Mouse (Mus musculus) heart, embryonic 13.5 days (tissue): ENCODE data around the gene Col23a1. TPM values are rescaled to one million over a fixed set of nuclear protein-coding genes. Genes with fewer than 3 reads are reported as not detected.
"Not testable (repeated sequence)": the region's sequence is repeated elsewhere in the genome, so short reads cannot be mapped to it uniquely, and the experiment has no call there.

Source experiments
- ATAC-seq: fragments of 200-750 bp; cut with Nextera tagmentation; 2 replicates; pipeline ENCODE4 v1.8.0; 2017; ENCODE audit warnings: moderate TSS enrichment; ENCODE audit not compliant: insufficient number of reproducible peaks, low FRiP score, low TSS enrichment; ENCODE audit errors: extremely low read depth
- H3K27ac ChIP-seq: fragments of 300-500 bp; sonication (generic); replicated peaks from 2 replicates; pipeline ENCODE4 v1.5.1; 2015; ENCODE audit warnings: moderate library complexity, mild to moderate bottlenecking, inconsistent platforms
- H3K27me3 ChIP-seq: fragments of 300-500 bp; sonication (generic); replicated peaks from 2 replicates; pipeline ENCODE4 v1.6.1; 2015; ENCODE audit warnings: mild to moderate bottlenecking, inconsistent platforms
- H3K36me3 ChIP-seq: fragments of 300-500 bp; sonication (generic); 2 replicates; pipeline ENCODE4 v1.6.1; 2015; ENCODE audit warnings: mild to moderate bottlenecking, inconsistent platforms
- H3K4me1 ChIP-seq: fragments of 300-500 bp; sonication (generic); 2 replicates; pipeline ENCODE4 v1.6.1; 2015; ENCODE audit warnings: inconsistent platforms
- H3K4me2 ChIP-seq: fragments of 300-500 bp; sonication (generic); 2 replicates; pipeline ENCODE4 v1.6.1; 2015; ENCODE audit warnings: inconsistent platforms, mild to moderate bottlenecking, moderate library complexity
- H3K4me3 ChIP-seq: fragments of 300-500 bp; sonication (generic); 2 replicates; pipeline ENCODE4 v1.5.1; 2015; ENCODE audit warnings: moderate library complexity, mild to moderate bottlenecking, inconsistent platforms
- H3K9ac ChIP-seq: fragments of 300-500 bp; sonication (generic); 2 replicates; pipeline ENCODE4 v1.6.1; 2015; ENCODE audit warnings: inconsistent platforms, mild to moderate bottlenecking, moderate library complexity
- H3K9me3 ChIP-seq: fragments of 300-500 bp; sonication (generic); 2 replicates; pipeline ENCODE4 v1.6.1; 2016; ENCODE audit warnings: inconsistent platforms
- WGBS: fragments of 180-500 bp; shearing (Covaris S2); methylation state at CpG from one replicate; pipeline ENCODE4 v1.1.7; 2015; ENCODE audit warnings: mixed read lengths; 5-methylcytosine and 5-hydroxymethylcytosine counted together
- polyA plus RNA-seq: library from polyadenylated mRNA; unstranded; fragments of >200 nt; fragmentation: Nextera tagmentation; extraction: Ambion mirVana; gene quantifications from 2 replicates; pipeline ENCODE4 v1.2.1, GENCODE M21; 2015

Col23a1 gene
- polyA plus RNA-seq, 1 experiment from 2014 or later: 9.9 TPM

DNA sequence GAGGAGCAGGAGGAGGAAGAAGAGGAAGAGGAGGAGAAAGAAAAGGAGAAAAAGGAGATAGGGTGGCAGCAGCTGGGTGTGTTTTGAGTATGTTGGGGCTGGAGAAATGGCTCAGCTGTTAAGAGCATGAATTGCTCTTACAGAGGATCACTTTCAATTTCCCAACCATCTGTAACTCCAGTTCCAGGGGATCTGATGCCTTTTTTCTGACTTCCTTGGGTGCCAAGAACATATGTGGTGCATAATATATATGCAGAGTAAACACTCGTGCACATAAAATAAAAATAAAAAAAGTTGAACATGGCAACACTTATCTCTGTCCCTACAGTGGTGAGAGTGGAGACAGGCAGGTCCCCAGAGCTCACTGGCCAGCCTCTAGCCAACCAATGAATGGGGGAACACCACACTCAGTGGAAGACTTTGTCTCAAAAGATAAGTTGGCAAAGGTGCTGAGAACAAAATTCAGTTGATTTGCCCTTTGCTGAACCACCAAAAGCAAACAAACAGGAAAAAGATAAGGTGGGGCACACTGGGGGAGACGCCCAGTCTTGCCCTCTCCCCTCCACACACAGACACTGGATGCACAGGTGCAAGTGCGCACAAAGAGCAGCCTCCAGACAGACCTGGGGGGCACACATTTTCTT lies 319.7 kb downstream of the Col23a1 start:
- no peak overlapping the region for H3K4me3 ChIP-seq
- no peak overlapping the region for H3K4me2 ChIP-seq
- H3K9me3 ChIP-seq: no peaks in the 10 kb centered on the region
- no peaks in the 10 kb centered on the region for H3K27me3 ChIP-seq
- WGBS: 61% methylated on average over 3 of the region's 3 CpGs
- peaks cover 18% of the 10 kb centered on the region for H3K4me1 ChIP-seq
- ATAC-seq: no peak
- no peak overlapping the region for H3K9ac ChIP-seq
- H3K27ac ChIP-seq: no peak overlapping the region
- peaks cover 12% of the 10 kb centered on the region for H3K36me3 ChIP-seq

DNA sequence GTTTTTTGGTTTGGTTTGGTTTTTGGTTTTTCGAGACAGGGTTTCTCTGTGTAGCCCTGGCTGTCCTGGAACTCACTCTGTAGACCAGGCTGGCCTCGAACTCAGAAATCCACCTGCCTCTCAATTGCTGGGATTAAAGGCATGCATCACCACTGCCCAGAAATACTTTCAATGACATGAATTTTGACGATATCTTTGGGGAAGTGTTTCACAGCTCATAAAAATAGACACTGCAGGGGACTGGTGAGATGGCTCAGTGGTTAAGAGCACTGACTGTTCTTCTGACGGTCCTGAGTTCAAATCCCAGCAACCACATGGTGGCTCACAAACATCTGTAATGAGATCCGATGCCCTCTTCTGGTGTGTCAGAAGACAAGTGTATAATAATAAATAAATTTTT lies 320.2 kb downstream of the Col23a1 start:
- not testable (repeated sequence) for H3K4me3 ChIP-seq, H3K4me2 ChIP-seq, H3K27ac ChIP-seq, H3K9me3 ChIP-seq, ATAC-seq, H3K36me3 ChIP-seq, H3K9ac ChIP-seq, H3K27me3 ChIP-seq
- 73% methylated on average over 5 of the region's 5 CpGs for WGBS
- H3K4me1 ChIP-seq: peaks cover 17% of the 10 kb centered on the region

DNA sequence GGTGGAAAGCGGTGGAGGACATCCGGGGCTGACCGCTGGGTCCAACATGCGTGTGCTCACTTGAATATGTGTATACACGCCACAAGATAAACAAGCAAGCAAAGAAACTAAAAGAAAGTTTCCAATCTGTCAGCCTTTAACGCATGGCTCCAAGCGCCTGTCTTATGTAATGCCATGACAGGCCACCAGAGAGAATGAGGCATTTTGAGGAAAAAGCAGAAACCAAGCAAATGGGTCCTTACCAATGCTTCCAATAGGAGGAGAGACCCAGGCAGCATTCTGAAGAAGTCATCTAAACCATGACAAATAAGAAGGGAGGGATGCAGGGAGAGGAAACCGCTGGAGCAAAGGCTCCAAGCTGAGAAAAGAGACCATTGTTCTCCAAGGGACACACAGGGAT lies 324.5 kb downstream of the Col23a1 start:
- H3K9me3 ChIP-seq: no peaks in the 10 kb centered on the region
- H3K4me1 ChIP-seq: peaks cover 20% of the 10 kb centered on the region
- H3K36me3 ChIP-seq: no peaks in the 10 kb centered on the region
- H3K27ac ChIP-seq: no peak overlapping the region
- H3K9ac ChIP-seq: no peak overlapping the region
- H3K4me2 ChIP-seq: no peak overlapping the region
- ATAC-seq: no peak
- H3K27me3 ChIP-seq: no peaks in the 10 kb centered on the region
- 77% methylated on average over 8 of the region's 8 CpGs for WGBS
- H3K4me3 ChIP-seq: no peak overlapping the region

DNA sequence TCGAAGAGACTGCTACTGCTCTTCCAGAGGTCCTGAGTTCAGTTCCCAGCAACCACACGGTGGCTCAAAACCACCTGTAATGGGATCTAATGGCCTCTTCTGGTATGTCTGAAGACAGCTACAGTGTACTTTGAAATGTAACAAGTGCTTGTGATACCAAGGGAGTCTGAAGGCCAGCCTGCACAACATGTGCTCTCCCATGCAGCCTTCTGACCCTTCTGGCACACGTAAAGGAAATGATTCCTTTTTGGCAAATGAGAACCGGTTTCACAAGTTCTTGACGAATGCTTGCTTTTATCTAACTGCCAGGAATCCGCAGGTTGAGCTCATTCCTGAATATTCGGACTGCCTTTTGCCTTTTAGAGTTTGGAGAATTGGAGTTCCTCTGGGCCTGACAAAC lies 325.4 kb downstream of the Col23a1 start:
- no peak for ATAC-seq
- H3K4me1 ChIP-seq: peaks cover 22% of the 10 kb centered on the region
- peak overlapping the region; percentile 52 for H3K4me3 ChIP-seq
- peak overlapping the region; percentile 81 for H3K4me2 ChIP-seq
- no peaks in the 10 kb centered on the region for H3K9me3 ChIP-seq
- H3K9ac ChIP-seq: peak overlapping the region; percentile 83
- H3K27me3 ChIP-seq: no peaks in the 10 kb centered on the region
- no peaks in the 10 kb centered on the region for H3K36me3 ChIP-seq
- H3K27ac ChIP-seq: peak overlapping the region; percentile 84
- WGBS: 37% methylated on average over 7 of the region's 7 CpGs

DNA sequence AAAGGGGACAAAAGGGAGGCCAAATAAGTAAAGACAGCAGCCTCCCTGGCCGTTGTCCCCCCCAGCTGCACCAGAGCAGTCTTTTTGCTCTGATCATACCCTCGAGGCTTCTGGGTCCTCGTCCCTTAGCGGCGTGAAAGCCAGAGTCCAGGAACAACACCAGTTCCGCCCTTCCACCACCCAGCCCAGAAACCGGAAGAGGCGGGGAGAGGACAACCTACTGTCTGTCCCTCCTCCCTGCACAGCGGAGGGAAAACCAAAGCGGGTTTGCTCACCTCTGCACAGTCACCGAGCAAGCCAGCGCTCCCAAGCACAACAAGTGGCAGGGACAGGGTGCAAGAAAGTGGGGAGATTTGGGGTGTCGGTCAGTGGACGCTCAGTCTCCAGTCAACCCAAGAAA lies 325.9 kb downstream of the Col23a1 start:
- Histone ChIP-seq H3K9ac (peak overlapping the region; percentile 83), H3K4me3 (peak overlapping the region; percentile 52), H3K4me1 (peaks cover 27% of the 10 kb centered on the region), H3K4me2 (peak overlapping the region; percentile 81), H3K9me3 (no peaks in the 10 kb centered on the region), H3K27me3 (no peaks in the 10 kb centered on the region), H3K27ac (peak overlapping the region; percentile 84), H3K36me3 (no peaks in the 10 kb centered on the region)
- WGBS: 2% methylated on average over 14 of the region's 14 CpGs
- ATAC-seq: 0 out of 2 replicates have a peak, but pooled peaks have one; percentile 51

DNA sequence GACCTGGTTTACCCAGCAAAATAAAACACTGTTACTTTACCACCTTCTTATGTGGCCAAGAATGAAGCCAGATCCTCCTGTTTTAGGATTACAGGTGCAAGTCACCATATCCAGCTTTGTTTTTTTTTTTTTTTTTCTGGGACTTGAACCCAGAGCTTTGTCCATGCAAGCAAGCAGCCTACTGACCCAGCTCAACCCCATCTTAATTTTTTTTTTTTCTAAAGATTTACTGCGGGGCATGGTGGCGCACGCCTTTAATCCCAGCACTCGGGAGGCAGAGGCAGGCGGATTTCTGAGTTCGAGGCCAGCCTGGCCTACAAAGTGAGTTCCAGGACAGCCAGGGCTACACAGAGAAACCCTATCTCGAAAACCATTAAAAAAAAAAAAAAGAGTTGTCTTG lies 326.4 kb downstream of the Col23a1 start:
- not testable (repeated sequence) for H3K27me3 ChIP-seq, H3K27ac ChIP-seq, ATAC-seq, H3K9me3 ChIP-seq, H3K36me3 ChIP-seq
- Histone ChIP-seq H3K4me1 (peaks cover 32% of the 10 kb centered on the region), H3K4me2 (peak overlapping the region; percentile 81), H3K9ac (peak overlapping the region; percentile 83), H3K4me3 (peak overlapping the region; percentile 52)
- 93% methylated on average over 7 of the region's 7 CpGs for WGBS

DNA sequence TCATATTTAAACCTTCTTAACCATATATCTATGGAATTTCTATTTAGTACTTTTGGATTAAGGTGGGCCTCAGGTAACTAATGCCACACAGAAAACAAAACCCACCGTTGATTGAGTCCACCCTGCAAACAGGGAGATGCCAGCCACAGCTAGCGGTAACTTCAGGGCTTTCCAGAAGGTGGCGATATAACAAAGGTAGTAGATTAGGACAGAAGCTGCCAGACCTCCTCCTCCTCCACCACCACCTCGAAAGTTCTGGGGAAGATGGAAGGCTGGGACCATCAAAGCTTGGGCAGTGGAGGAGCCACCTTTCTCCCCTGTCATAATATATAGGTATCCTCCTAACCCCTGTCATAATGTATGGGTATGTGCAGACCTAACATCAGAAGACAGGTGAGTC lies 328.0 kb downstream of the Col23a1 start:
- Histone ChIP-seq H3K9me3 (no peaks in the 10 kb centered on the region), H3K36me3 (peaks cover 16% of the 10 kb centered on the region), H3K4me1 (peaks cover 39% of the 10 kb centered on the region), H3K27ac (no peak overlapping the region), H3K4me2 (no peak overlapping the region), H3K9ac (no peak overlapping the region), H3K27me3 (no peaks in the 10 kb centered on the region), H3K4me3 (no peak overlapping the region)
- WGBS: 5% methylated on average over 4 of the region's 4 CpGs
- no peak for ATAC-seq

DNA sequence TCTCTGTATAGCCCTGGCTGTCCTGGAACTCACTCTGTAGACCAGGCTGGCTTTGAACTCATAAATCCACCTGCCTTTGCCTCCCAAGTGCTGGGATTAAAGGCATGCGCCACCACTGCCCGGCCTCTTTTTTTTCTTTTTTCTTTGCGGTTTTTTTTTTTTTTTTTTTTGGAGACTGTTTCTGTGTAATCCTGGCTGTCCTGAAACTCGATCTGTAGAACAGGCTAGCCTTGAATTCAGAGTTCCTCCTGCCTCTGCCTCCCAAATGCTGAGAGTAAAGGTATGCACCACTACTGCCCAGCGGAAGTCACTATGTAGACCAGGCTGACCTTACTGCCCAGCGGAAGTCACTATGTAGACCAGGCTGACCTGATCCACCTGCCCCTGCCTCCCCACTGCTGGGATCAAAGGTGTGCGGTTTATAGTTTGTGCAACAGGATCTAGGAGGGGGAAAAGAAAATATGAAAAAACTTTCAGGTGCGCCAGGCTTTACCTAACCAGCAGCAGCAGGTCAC lies 329.2 kb downstream of the Col23a1 start:
- WGBS: 40% methylated on average over 8 of the region's 8 CpGs
- Histone ChIP-seq H3K4me1 (peaks cover 39% of the 10 kb centered on the region), H3K36me3 (peaks cover 28% of the 10 kb centered on the region), H3K9me3 (no peaks in the 10 kb centered on the region), H3K27ac (0 out of 2 replicates have a peak overlapping the region, but pooled peaks have one; percentile 24), H3K9ac (peak overlapping the region; percentile 72), H3K27me3 (no peaks in the 10 kb centered on the region), H3K4me3 (peak overlapping the region; percentile 91), H3K4me2 (peak overlapping the region; percentile 90)
- no peak for ATAC-seq

DNA sequence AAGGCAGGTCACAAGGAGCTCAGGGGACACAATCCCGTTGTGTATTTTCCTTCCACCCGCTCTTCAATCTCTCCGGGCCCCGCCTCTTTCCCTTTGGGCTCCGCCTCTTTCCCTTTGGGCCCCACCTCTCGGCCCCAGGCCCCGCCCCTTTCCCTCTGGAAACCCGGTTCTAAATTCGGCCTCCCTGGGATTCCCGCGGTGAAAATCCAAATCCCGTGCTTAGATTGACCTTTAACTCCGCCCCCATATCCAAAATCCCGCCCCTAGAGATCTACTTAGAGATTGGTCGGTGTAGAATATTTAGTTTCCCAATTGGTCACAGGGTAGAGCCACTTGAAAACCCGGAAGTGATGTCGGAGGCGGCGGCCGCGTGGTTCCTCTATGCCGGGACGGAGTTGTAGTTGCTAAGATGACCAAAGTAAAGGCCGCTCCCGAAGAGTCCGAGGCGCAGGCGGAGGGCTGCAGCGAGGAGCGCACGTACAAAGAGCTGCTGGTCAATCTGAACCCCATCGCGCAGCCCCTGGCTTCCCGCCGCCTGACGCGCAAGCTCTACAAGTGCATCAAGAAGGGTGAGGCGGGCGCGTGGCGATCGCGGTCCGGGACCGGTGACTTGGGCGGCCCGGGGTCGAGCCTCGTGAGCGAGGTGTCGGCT lies 329.8 kb downstream of the Col23a1 start, which contains the start of gene Nhp2:
Gene Nhp2, plus strand, starts transcription at position 327 of the 652 bp plus-strand sequence.
- H3K4me3 ChIP-seq: peak within 1 kb of the TSS; percentile 91
- under 1% methylated on average over 51 of the region's 51 CpGs for WGBS
- H3K9ac ChIP-seq: peak within 1 kb of the TSS; percentile 90
- H3K9me3 ChIP-seq: no peaks in the 10 kb centered on the region
- peak within 1 kb of the TSS; percentile 90 for H3K4me2 ChIP-seq
- peaks cover 34% of the 10 kb centered on the region for H3K36me3 ChIP-seq
- peak within 1 kb of the TSS; percentile 53 for H3K27ac ChIP-seq
- H3K27me3 ChIP-seq: no peaks in the 10 kb centered on the region
- peak; percentile 85 for ATAC-seq
- peaks cover 38% of the 10 kb centered on the region for H3K4me1 ChIP-seq

DNA sequence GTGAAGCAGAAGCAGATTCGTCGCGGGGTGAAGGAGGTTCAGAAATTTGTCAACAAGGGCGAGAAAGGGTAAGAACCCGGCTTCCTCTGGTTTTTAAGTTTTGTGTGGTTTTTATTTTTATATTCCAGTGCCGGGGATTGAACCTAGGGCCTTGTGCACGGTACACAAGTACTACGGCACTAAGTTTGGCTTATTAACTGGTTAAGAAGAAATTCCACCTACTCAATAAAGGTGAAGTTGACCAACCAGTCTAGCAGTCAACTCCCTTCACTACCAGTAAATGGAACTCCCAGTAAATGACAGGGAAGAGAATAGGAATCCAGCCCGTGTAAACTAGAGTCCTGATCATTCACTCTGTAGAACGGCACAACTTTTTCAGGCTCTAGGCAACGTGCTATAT lies 330.4 kb downstream of the Col23a1 start:
- Histone ChIP-seq H3K9ac (peak overlapping the region; percentile 90), H3K4me3 (peak overlapping the region; percentile 91), H3K4me2 (peak overlapping the region; percentile 90), H3K36me3 (peaks cover 39% of the 10 kb centered on the region), H3K9me3 (no peaks in the 10 kb centered on the region), H3K4me1 (peaks cover 33% of the 10 kb centered on the region), H3K27ac (peak overlapping the region; percentile 53), H3K27me3 (no peaks in the 10 kb centered on the region)
- ATAC-seq: no peak
- under 1% methylated on average over 11 of the region's 11 CpGs for WGBS

DNA sequence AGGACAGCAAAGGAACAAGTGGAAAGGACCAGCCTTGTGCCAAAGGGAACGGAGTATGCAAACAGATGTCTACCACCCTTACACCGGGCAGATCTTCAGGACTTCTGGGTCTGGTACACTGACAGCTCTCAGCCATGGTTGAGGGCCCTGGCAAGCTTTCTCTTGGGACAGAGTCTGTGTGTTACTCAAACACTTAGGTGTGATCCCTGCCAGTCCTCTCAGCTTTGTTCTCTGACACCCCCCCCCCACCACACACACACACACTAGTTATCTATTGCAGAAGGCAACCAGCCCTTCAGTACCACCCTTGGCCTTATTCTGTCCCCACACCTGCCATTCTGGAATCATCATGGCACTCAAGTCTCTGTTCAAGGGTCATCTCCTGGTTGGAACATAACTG lies 332.1 kb downstream of the Col23a1 start:
- Histone ChIP-seq H3K27ac (no peak overlapping the region), H3K4me3 (no peak overlapping the region), H3K4me2 (no peak overlapping the region), H3K4me1 (peaks cover 26% of the 10 kb centered on the region), H3K9ac (no peak overlapping the region), H3K36me3 (peaks cover 55% of the 10 kb centered on the region), H3K9me3 (no peaks in the 10 kb centered on the region), H3K27me3 (no peaks in the 10 kb centered on the region)
- 92% methylated on average over 2 of the region's 2 CpGs for WGBS
- ATAC-seq: no peak
